ENCODE assay signal across 8 mouse cellular contexts in the genomic region with DNA sequence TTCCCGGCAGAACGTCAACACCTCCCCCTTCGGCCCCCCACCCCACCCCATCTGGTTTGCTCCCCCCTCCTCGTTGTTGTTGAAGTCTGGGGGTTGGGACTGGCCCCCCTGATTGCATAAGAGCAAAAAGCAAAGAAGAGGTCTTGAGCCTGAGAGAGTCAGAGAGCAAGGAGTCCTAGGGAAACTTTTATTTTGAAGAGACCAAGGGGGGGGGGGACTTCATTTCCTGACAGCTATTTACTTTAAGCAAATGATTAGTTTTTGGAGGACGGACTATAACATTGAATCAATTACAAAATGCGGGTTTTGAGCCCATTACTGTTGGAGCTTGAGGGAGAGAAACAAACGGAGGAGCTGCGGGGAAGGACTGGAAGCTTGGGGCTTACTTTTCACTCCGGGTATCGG. TPM values are rescaled to one million over a fixed set of nuclear protein-coding genes. Genes with fewer than 3 reads are reported as not detected.
DNase-seq lines count a peak whose midpoint lies in the region; ATAC-seq and TF ChIP-seq lines count a peak whose summit lies in the region.

A gene (plus strand): TSS at position 272 of the 405 bp plus-strand sequence.

- peak within 1 kb of the TSS; percentile 55 for H3K4me3 ChIP-seq in ES-Bruce4 (ENCODE audit: low read depth, low read length)
- no peak within 1 kb of the TSS for H3K4me3 ChIP-seq in bone marrow, adult 2 months (replicated peaks; ENCODE audit: control insufficient read depth, low read depth, low read length)
- H3K4me3 ChIP-seq in hindbrain, postnatal 0 days (ENCODE audit: low read length): peak within 1 kb of the TSS; percentile 35
- peak within 1 kb of the TSS; percentile 34 for H3K4me3 ChIP-seq in neural tube, embryonic 15.5 days (replicated peaks)

- no peak within 1 kb of the TSS for H3K27ac ChIP-seq in ES-Bruce4 (ENCODE audit: insufficient read depth, low read length)
- peak within 1 kb of the TSS; percentile 9; the same call in 1 of the 2 replicates for H3K27ac ChIP-seq in bone marrow, adult 2 months (ENCODE audit: control insufficient read depth, insufficient read depth, low read depth, low read length, poor library complexity)
- peak within 1 kb of the TSS; percentile 33; the same call in 1 of the 2 replicates for H3K27ac ChIP-seq in hindbrain, postnatal 0 days
- peak within 1 kb of the TSS; percentile 70 for H3K27ac ChIP-seq in neural tube, embryonic 15.5 days (replicated peaks)

- TF ChIP-seq EP300 in ES-Bruce4 (IDR thresholded peaks at IDR 0.05; ENCODE audit: insufficient read depth, low read depth, low read length): no peak

- H3K9me3 ChIP-seq in ES-Bruce4 (replicated peaks; ENCODE audit: control insufficient read depth, insufficient read depth, low read length, poor library complexity, severe bottlenecking): no peaks in the 10 kb centered on the region
- no peaks in the 10 kb centered on the region for H3K9me3 ChIP-seq in hindbrain, postnatal 0 days (ENCODE audit: low read length)
- H3K9me3 ChIP-seq in neural tube, embryonic 15.5 days (replicated peaks): no peaks in the 10 kb centered on the region

- no peak for ATAC-seq in hindbrain, postnatal 0 days
- no peak for ATAC-seq in neural tube, embryonic 15.5 days (ENCODE audit: low FRiP score)
- no peak for ATAC-seq in CD4-positive, CD25-positive, alpha-beta regulatory T cell, adult 4 months

- peak within 1 kb of the TSS; percentile 36; the same call in 1 of the 2 replicates for H3K9ac ChIP-seq in ES-Bruce4 (ENCODE audit: low read depth, poor library complexity, severe bottlenecking)
- peak within 1 kb of the TSS; percentile 33 for H3K9ac ChIP-seq in hindbrain, postnatal 0 days (replicated peaks; ENCODE audit: low read length)
- H3K9ac ChIP-seq in neural tube, embryonic 15.5 days (replicated peaks): peak within 1 kb of the TSS; percentile 36

- no peaks in the 10 kb centered on the region for H3K4me1 ChIP-seq in ES-Bruce4 (ENCODE audit: control insufficient read depth, insufficient read depth, low read length)
- no peaks in the 10 kb centered on the region; the same call in 1 of the 2 replicates for H3K4me1 ChIP-seq in bone marrow, adult 2 months (ENCODE audit: control insufficient read depth, insufficient read depth, low read length)
- H3K4me1 ChIP-seq in hindbrain, postnatal 0 days (ENCODE audit: insufficient read depth, low read length): peaks cover 2% of the 10 kb centered on the region
- peaks cover 68% of the 10 kb centered on the region for H3K4me1 ChIP-seq in neural tube, embryonic 15.5 days

- TF ChIP-seq CTCF in ES-Bruce4 (IDR thresholded peaks at IDR 0.05; ENCODE audit: low read depth, low read length): no peak
- no peak for TF ChIP-seq CTCF in bone marrow, adult 2 months (IDR thresholded peaks at IDR 0.05; ENCODE audit: control insufficient read depth, insufficient read depth, low read length)
- TF ChIP-seq CTCF in hindbrain, postnatal 0 days (IDR thresholded peaks at IDR 0.05; ENCODE audit: low read depth): no peak

- peak within 1 kb of the TSS; percentile 42 for H3K4me2 ChIP-seq in hindbrain, postnatal 0 days (ENCODE audit: low read depth, low read length)
- peak within 1 kb of the TSS; percentile 43 for H3K4me2 ChIP-seq in neural tube, embryonic 15.5 days

- TF ChIP-seq POLR2A in ES-Bruce4 (IDR thresholded peaks at IDR 0.05; ENCODE audit: insufficient read depth, low read length): no peak
- TF ChIP-seq POLR2A in bone marrow, adult 2 months (IDR thresholded peaks at IDR 0.05; ENCODE audit: borderline replicate concordance, control insufficient read depth, low read depth, low read length): no peak

- peaks cover 47% of the 10 kb centered on the region for H3K27me3 ChIP-seq in ES-Bruce4 (ENCODE audit: control insufficient read depth, insufficient read depth, low read length, poor library complexity, severe bottlenecking)
- H3K27me3 ChIP-seq in hindbrain, postnatal 0 days (ENCODE audit: insufficient read depth, low read length): peaks cover 52% of the 10 kb centered on the region
- H3K27me3 ChIP-seq in neural tube, embryonic 15.5 days (replicated peaks): peaks cover 81% of the 10 kb centered on the region

- WGBS in bone marrow, adult 2 months: 1% methylated on average over 10 of the region's 10 CpGs
- WGBS in hindbrain, postnatal 0 days: under 1% methylated on average over 10 of the region's 10 CpGs
- WGBS in neural tube, embryonic 15.5 days: under 1% methylated on average over 10 of the region's 10 CpGs

- DNase-seq in gastrocnemius, postnatal 14 days: peak; percentile 37
- no peak for DNase-seq in hindbrain, postnatal 0 days (ENCODE audit: low spot score)
- DNase-seq in liver: peak; percentile 28
- DNase-seq in urinary bladder, postnatal 14 days (ENCODE audit: low spot score): no peak

- intact Hi-C loops in gastrocnemius, postnatal 14 days (cut with DNase I; ENCODE audit: low total_unique reads): loop anchor here (10.0 kb wide), 1 partner anchor 507 kb away; no protein-coding TSS in a partner anchor

- no peaks in the 10 kb centered on the region for H3K36me3 ChIP-seq in ES-Bruce4 (ENCODE audit: control insufficient read depth, insufficient read depth, low read length, poor library complexity, severe bottlenecking)
- H3K36me3 ChIP-seq in hindbrain, postnatal 0 days (ENCODE audit: insufficient read depth, low read length): no peaks in the 10 kb centered on the region
- no peaks in the 10 kb centered on the region for H3K36me3 ChIP-seq in neural tube, embryonic 15.5 days

RNA-seq across cellular contexts. Expression of the gene that starts here (rescaled TPM):
- 2.1 and 2.7 TPM in 2 replicates for polyA plus RNA-seq in ES-Bruce4 (2011; ENCODE audit: insufficient read depth, insufficient read length, low read depth, missing spikeins)
- 3.7 and 4.1 TPM in 2 replicates for polyA plus RNA-seq in bone marrow, adult 2 months (2011; ENCODE audit: insufficient read depth, insufficient read length, low replicate concordance, missing spikeins)
- total RNA-seq in gastrocnemius, postnatal 14 days (2021): 10 to 100 TPM; 38.7 to 41.4 TPM
- 60.2 and 63.0 TPM in 2 replicates for total RNA-seq in hindbrain, postnatal 0 days (2014; rRNA removed)
- 21.9 and 25.7 TPM in 2 replicates for polyA plus RNA-seq in hindbrain, postnatal 0 days (2015; fragmentation: Nextera tagmentation; extraction: Ambion mirVana)
- 16.0 and 18.9 TPM in 2 replicates for polyA plus RNA-seq in neural tube, embryonic 15.5 days (2015; fragmentation: Nextera tagmentation; extraction: Ambion mirVana)
- under 1 TPM in 1 of 2 experiments, not detected in 1; 0.66 TPM for polyA plus RNA-seq in CD4-positive, CD25-positive, alpha-beta regulatory T cell, adult 4 months (2017; shearing (Covaris generic))

Comparison
In these comparisons a context has a peak if more than half of its experiments do, and no peak if none do; other contexts are left out.
1. DNase-seq: peak in gastrocnemius, postnatal 14 days (single experiment) and liver (single experiment); none in hindbrain, postnatal 0 days (single experiment) and urinary bladder, postnatal 14 days (single experiment).
2. Peak in every context shown above with its lines, with median percentiles within 50 percentile points of each other: H3K9ac ChIP-seq.